Mouse (Mus musculus): ENCODE data around the gene Ppp1r13l. TPM values are rescaled to one million over a fixed set of nuclear protein-coding genes. Genes with fewer than 3 reads are reported as not detected.

Ppp1r13l gene
- polyA plus RNA-seq, 1 experiment from 2014 or later, result 2.6 TPM

GRCm38 (mm10) chr7:19341250-19341649, 18.3 kb upstream of the Ppp1r13l start:
- Histone ChIP-seq H3K9me3 (no peaks in the 10 kb centered on the region), H3K27ac (replicated peaks) (no peak overlapping the region), H3K4me2 (replicated peaks) (peak overlapping the region; percentile 99), H3K4me1 (peaks cover 36% of the 10 kb centered on the region), H3K9ac (replicated peaks) (0 out of 2 replicates have a peak overlapping the region, but pooled peaks have one; percentile 58), H3K36me3 (no peaks in the 10 kb centered on the region), H3K4me3 (peak overlapping the region; percentile 53; the same call in 1 of the 2 replicates), H3K27me3 (0 out of 2 replicates have a peak, but pooled peaks cover 8% of the 10 kb centered on the region)
- no peak for ATAC-seq (replicated peaks)
- WGBS, result 22% methylated on average over 10 of the region's 10 CpGs

GRCm38 (mm10) chr7:19341761-19342409, 17.7 kb upstream of the Ppp1r13l start:
- WGBS, result under 1% methylated on average over 41 of the region's 41 CpGs
- no peak for ATAC-seq (replicated peaks)
- H3K4me1 ChIP-seq, result peaks cover 36% of the 10 kb centered on the region
- H3K27ac ChIP-seq (replicated peaks), result no peak overlapping the region
- peak overlapping the region; percentile 99 for H3K4me2 ChIP-seq (replicated peaks)
- peak overlapping the region; percentile 58 for H3K9ac ChIP-seq (replicated peaks)
- no peaks in the 10 kb centered on the region for H3K9me3 ChIP-seq
- no peaks in the 10 kb centered on the region for H3K36me3 ChIP-seq
- H3K27me3 ChIP-seq, result 0 out of 2 replicates have a peak, but pooled peaks cover 8% of the 10 kb centered on the region
- H3K4me3 ChIP-seq, result peak overlapping the region; percentile 53

GRCm38 (mm10) chr7:19342481-19343027, 17.0 kb upstream of the Ppp1r13l start:
- Histone ChIP-seq H3K36me3 (no peaks in the 10 kb centered on the region), H3K4me3 (peak overlapping the region; percentile 53), H3K4me1 (peaks cover 36% of the 10 kb centered on the region), H3K27ac (replicated peaks) (no peak overlapping the region), H3K27me3 (0 out of 2 replicates have a peak, but pooled peaks cover 8% of the 10 kb centered on the region), H3K4me2 (replicated peaks) (peak overlapping the region; percentile 99), H3K9ac (replicated peaks) (peak overlapping the region; percentile 58), H3K9me3 (no peaks in the 10 kb centered on the region)
- ATAC-seq (replicated peaks), result 0 out of 2 replicates have a peak, but pooled peaks have one; percentile 14
- under 1% methylated on average over 27 of the region's 27 CpGs for WGBS

GRCm38 (mm10) chr7:19343210-19343808, 16.2 kb upstream of the Ppp1r13l start:
- no peaks in the 10 kb centered on the region for H3K9me3 ChIP-seq
- under 1% methylated on average over 11 of the region's 11 CpGs for WGBS
- no peak overlapping the region; the same call in 1 of the 2 replicates for H3K4me2 ChIP-seq (replicated peaks)
- H3K36me3 ChIP-seq, result peaks cover 1% of the 10 kb centered on the region; the same call in 1 of the 2 replicates
- no peak overlapping the region for H3K9ac ChIP-seq (replicated peaks)
- peak overlapping the region; percentile 53 for H3K4me3 ChIP-seq
- H3K4me1 ChIP-seq, result peaks cover 36% of the 10 kb centered on the region
- 0 out of 2 replicates have a peak, but pooled peaks cover 8% of the 10 kb centered on the region for H3K27me3 ChIP-seq
- no peak overlapping the region for H3K27ac ChIP-seq (replicated peaks)
- ATAC-seq (replicated peaks), result no peak

- H3K4me2 ChIP-seq (replicated peaks), result peak within 1 kb of the TSS; percentile 82
- H3K9ac ChIP-seq (replicated peaks), result peak within 1 kb of the TSS; percentile 65
- peaks cover 12% of the 10 kb centered on the region for H3K36me3 ChIP-seq
- H3K27me3 ChIP-seq, result 0 out of 2 replicates have a peak, but pooled peaks cover 8% of the 10 kb centered on the region
- H3K9me3 ChIP-seq, result no peaks in the 10 kb centered on the region
- peak within 1 kb of the TSS; percentile 87 for H3K27ac ChIP-seq (replicated peaks)
- peak; percentile 7 for ATAC-seq (replicated peaks)
- peak within 1 kb of the TSS; percentile 60 for H3K4me3 ChIP-seq
- peaks cover 36% of the 10 kb centered on the region for H3K4me1 ChIP-seq
- 27% methylated on average over 12 of the region's 12 CpGs for WGBS
Measured at GRCm38 (mm10) chr7:19344237-19344847, 15.2 kb upstream of the Ppp1r13l start, which contains the start of gene Ercc1. TSS of gene Ercc1 (plus strand) at chr7:19344778.

GRCm38 (mm10) chr7:19344938-19345471, 14.5 kb upstream of the Ppp1r13l start:
- WGBS, result under 1% methylated on average over 31 of the region's 31 CpGs
- H3K9me3 ChIP-seq, result no peaks in the 10 kb centered on the region
- 0 out of 2 replicates have a peak, but pooled peaks cover 8% of the 10 kb centered on the region for H3K27me3 ChIP-seq
- peak overlapping the region; percentile 60 for H3K4me3 ChIP-seq
- peaks cover 36% of the 10 kb centered on the region for H3K4me1 ChIP-seq
- H3K27ac ChIP-seq (replicated peaks), result peak overlapping the region; percentile 87
- peak overlapping the region; percentile 65 for H3K9ac ChIP-seq (replicated peaks)
- peak overlapping the region; percentile 82 for H3K4me2 ChIP-seq (replicated peaks)
- peaks cover 13% of the 10 kb centered on the region for H3K36me3 ChIP-seq
- peak; percentile 95 for ATAC-seq (replicated peaks)

GRCm38 (mm10) chr7:19349188-19349915, 10.2 kb upstream of the Ppp1r13l start:
- ATAC-seq (replicated peaks), result no peak

GRCm38 (mm10) chr7:19350221-19350620, 9.3 kb upstream of the Ppp1r13l start:
- Histone ChIP-seq H3K9ac (replicated peaks) (no peak overlapping the region), H3K9me3 (no peaks in the 10 kb centered on the region), H3K4me2 (replicated peaks) (no peak overlapping the region), H3K27me3 (no peaks in the 10 kb centered on the region), H3K4me3 (no peak overlapping the region), H3K27ac (replicated peaks) (no peak overlapping the region), H3K36me3 (peaks cover 55% of the 10 kb centered on the region), H3K4me1 (peaks cover 9% of the 10 kb centered on the region)
- WGBS, result 95% methylated on average over 8 of the region's 8 CpGs
- ATAC-seq (replicated peaks), result no peak

More at GRCm38 (mm10) chr7:19349188-19349915, 10.2 kb upstream of the Ppp1r13l start:
- Histone ChIP-seq H3K9me3 (no peaks in the 10 kb centered on the region), H3K4me2 (replicated peaks) (no peak overlapping the region), H3K4me3 (no peak overlapping the region), H3K36me3 (peaks cover 47% of the 10 kb centered on the region), H3K4me1 (peaks cover 13% of the 10 kb centered on the region), H3K9ac (replicated peaks) (no peak overlapping the region), H3K27ac (replicated peaks) (no peak overlapping the region), H3K27me3 (no peaks in the 10 kb centered on the region)
- WGBS, result 91% methylated on average over 13 of the region's 13 CpGs

GRCm38 (mm10) chr7:19354991-19355390, 4.6 kb upstream of the Ppp1r13l start:
- no peak overlapping the region for H3K4me3 ChIP-seq
- H3K4me2 ChIP-seq (replicated peaks), result no peak overlapping the region
- H3K36me3 ChIP-seq, result peaks cover 52% of the 10 kb centered on the region
- no peaks in the 10 kb centered on the region for H3K27me3 ChIP-seq
- no peak overlapping the region for H3K9ac ChIP-seq (replicated peaks)
- H3K9me3 ChIP-seq, result no peaks in the 10 kb centered on the region
- 93% methylated on average over 5 of the region's 5 CpGs for WGBS
- no peak for ATAC-seq (replicated peaks)
- H3K4me1 ChIP-seq, result peaks cover 14% of the 10 kb centered on the region
- H3K27ac ChIP-seq (replicated peaks), result no peak overlapping the region

- Histone ChIP-seq H3K9ac (replicated peaks) (no peak overlapping the region), H3K27me3 (no peaks in the 10 kb centered on the region), H3K4me1 (peaks cover 27% of the 10 kb centered on the region), H3K9me3 (no peaks in the 10 kb centered on the region), H3K36me3 (peaks cover 42% of the 10 kb centered on the region), H3K4me2 (replicated peaks) (no peak overlapping the region), H3K4me3 (no peak overlapping the region), H3K27ac (replicated peaks) (no peak overlapping the region)
- no peak for ATAC-seq (replicated peaks)
- WGBS, result 85% methylated on average over 10 of the region's 10 CpGs
Measured at GRCm38 (mm10) chr7:19356311-19356710, 3.2 kb upstream of the Ppp1r13l start.
